Mouse (Mus musculus) spleen, adult 12 weeks (tissue): ENCODE results near the gene Rrp1b.
A peak's percentile ranks its signal among the peaks of the same experiment; 100 is the strongest.

Experiments
- DNase-seq: peaks from one replicate; pipeline ENCODE4 v3.0.0; 2022; ENCODE audit warnings: low spot score

Gene Rrp1b

DNA sequence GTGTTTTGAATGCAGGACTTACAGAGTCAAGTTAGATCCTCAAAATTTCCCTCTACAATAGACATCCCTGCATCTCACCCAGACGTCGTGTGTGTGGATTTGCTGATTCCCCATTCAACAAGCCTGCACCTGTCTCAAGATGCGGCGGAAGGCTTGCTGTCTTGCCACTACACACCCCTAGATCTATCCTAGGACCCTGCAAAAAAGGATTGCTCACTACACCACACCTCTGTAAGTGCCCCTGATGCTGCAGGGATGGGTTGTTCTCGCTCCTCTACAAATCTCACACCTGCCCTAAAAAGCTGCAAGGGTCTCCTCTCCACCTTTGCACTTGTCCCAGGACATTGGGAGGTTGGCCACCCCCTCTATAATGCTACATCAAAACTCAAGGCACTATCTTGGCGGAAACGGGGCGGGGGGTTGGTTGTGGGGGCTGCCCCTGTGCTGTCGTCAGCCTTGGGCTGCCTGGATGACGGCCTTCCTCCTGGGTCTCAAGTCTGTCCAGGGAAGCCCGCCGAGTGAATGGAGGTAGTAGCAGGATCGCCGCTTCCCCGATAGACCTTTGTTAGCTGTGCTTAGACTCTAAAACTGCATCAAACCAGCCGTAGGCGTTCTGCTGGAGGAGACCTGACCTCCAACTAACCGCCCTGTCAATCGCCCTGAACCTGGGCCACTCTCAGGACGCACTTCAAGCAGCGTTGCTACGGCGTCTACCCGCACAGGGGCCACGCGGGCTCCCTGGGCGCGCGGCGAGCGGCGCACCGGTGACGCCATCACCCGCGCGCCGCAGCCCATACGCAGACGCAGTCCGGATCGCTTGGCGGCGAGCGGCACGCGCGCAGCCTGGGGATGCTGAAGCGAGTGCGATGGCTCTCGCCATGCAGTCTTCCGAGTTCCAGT lies at the start of gene Rrp1b, which contains the start of gene Hsf2bp:
Rrp1b (plus strand) TSS at position 492 of the 900 bp plus-strand sequence.
Hsf2bp (minus strand) TSS at position 741 of the 900 bp plus-strand sequence.
- DNase-seq = peak; percentile 41

DNA sequence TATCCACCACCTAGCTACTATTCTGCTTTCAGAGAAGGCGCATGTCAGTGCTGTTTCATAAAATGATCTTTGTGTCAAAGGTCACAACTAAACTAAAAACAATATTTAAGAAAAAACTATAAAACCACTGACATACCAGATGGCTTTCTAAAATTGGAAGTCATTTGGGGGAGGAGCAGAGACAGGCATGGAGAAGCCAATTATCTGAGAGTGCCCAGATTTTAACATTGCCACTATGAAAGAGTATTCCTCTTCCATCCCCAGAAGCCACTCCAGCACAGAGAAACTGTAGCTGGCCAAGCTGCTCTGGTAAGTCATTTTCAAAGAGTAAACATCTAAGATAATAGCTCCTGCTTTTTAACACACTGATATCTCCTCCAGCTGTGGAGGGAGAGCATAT lies 49.0 kb upstream of the Rrp1b start:
- no peak for DNase-seq

DNA sequence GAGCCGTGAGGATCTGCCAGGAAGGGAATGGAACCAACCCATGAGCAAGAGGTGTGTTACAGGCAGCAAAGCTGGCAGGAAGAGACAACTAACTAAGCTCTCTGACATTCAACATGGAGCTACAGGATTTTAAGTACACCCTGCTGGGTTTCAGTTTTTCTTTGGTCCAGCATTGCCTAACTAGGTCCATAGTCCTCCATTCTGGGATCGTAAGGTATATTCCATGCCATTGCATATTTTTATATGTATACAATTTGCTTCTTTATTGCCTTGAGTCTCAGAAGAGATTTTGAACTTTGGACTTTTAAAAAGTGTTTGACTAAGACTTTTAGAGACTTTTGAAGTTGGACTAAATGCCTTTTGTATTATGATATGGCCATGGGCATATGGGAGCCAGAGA lies 46.9 kb upstream of the Rrp1b start:
- DNase-seq = no peak

DNA sequence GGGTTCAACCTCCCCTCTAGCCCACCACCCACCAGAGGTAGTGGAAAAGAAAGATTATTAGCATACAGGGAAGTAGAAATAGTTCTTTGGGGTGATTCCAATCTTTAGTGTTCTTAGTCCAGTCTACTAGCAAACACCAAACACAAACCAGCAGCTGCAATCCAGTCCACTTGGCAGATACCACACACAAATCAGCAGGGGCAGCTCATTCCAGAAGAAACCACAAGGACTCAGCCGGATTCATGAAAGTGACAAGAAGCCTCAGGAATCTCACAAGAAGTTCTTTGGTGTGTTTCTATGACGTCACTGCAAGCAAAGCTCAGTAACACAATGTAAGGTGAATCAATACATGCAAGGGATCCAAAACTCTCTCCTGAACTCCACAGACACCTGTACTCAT lies 43.9 kb upstream of the Rrp1b start:
- DNase-seq = no peak

DNA sequence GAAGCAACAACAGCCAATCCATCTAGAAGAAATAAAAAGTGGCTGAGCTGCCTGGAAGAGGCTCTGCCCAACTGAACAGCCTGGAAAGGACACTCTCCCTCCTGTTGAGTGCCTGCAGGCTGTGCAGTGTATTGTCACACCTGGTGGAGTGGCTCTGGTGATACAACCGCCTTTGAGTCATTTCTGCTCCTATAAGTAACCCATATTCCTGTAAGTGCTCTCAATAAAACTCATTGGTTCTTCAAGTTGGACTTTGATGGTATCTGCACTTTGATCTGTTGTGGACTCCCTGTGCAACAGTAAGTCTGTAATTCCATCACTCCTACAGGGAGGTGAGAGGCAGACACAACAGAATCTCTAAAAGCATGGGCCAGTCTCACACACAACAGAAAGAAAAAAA lies 42.5 kb upstream of the Rrp1b start:
- no peak for DNase-seq

DNA sequence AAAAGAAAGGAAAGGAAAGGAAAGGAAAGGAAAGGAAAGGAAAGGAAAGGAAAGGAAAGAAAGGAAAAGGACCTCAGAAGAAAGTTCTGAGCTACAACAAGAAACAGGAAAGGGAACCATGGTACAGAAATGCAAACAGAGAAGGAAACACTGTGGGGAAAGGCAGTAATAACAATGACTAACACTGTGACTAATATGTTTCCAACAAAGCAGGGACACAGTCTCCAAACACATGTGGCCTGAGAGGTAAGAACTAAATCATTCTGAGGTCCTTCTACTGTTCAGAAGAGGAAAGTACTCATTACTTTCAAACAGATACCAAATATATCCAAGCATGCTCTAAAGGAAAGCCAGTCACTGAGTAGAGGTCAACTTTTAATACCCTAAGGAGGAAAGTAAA lies 41.8 kb upstream of the Rrp1b start:
- DNase-seq = no peak

DNA sequence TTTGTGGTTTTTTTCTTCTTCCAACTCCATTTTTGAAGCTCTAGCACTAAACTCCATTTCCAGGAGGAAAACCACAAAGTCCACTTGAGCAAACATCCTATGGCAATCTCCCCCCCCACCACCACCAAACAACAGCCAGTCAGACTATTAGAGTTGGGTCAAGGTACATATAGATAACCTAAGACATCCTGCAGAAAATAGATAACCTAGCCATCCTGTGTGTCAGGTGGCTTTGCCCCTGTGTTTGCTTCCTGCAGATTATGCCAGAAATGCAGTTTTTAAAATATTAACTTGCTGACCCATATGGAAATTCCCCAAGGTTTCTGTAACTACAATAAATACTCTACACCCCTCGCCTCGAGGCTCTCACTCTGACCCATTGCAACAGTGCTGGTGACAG lies 40.1 kb upstream of the Rrp1b start:
- no peak for DNase-seq

DNA sequence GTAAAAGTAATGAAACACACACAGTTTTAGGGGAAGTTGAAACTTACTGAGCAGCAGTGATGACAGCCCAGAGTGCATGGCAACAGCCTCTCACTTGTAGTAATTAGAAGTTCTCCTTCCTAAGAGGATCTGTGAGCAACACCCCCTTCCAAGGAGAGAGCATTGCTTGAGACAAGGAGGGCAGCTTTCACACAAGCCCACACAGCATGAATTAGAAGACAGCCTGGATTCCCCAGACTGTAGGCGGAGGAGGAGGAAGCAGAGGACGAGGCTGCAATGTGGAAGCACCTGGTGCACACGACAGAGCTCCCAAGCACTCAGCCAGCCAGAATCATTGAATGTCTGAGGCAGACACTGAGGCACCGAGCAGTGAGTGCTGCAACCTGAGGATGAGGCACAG lies 39.6 kb upstream of the Rrp1b start:
- DNase-seq = no peak

DNA sequence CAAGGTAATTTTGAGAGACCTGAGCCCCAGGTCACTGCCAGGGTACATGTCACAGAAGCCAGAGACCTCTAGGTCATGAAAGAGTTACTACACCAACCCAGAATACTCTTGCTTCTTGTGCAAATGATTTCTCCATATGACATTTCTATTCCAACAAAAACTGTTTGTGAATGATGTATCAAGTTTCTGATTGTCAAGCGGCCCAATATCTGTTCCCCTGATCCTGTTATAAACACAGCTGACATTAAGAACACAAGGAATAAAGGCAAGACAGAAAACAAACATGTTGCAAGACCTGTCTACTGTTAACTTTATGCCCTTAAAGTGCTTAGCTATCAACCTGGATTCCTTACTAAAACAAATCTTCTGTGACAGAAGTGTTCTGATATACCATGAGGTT lies 37.5 kb upstream of the Rrp1b start:
- DNase-seq = no peak

DNA sequence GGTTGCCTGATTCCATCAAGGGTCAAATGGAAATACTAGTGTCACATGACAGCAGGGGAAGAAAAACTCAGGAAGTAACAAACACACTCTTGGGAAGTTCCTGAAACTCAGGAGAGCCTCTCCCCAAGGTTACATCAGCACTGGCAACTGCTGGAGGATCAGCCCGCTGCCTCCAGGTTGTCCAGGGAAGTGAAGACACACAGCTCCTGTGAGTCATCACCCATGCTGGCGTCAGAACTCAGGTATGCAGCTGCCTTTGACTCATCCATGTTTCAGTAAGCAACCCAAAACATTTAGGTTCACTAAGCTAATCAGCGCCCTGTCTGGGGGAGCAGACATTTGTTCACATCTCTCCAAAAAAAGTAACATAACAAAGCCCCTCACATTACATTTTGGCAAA lies 32.6 kb upstream of the Rrp1b start:
- no peak for DNase-seq

DNA sequence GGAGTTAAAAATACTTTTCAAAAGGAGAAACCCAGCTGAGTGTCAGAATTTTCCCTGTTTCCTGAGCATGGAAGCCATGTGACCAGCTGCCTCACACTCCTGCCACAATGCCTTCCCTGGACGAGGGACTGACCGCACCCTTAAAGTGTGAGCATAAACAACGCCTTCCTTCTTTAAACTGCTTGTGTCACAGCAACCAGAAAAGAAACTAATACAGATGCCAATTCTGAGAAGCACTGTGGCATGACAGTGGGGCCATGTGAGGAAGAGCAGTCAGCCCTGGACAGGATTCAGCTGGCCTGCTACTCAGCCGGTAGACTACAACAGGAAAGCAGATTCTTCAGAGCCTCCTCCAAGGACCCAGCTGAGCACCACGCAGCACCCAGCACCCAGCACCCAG lies 29.1 kb upstream of the Rrp1b start:
- DNase-seq = no peak

DNA sequence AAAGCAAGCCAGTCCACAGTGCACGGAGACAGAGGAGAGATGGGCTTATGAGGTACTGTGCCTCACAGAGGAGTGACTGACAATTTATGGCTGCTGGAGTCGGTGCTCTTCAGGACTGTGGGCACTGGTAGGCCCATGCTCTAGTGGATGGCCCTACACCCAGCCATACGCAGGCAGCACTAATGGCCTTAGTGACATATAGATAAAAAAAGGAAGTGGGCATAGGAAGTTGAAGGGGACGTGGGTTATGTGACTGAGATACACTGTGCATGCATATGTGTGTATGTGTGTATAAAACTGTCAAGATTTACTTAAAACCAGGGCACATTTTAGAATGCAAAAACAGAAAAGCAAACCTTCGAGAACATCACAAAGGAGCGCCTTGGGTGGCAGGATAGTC lies 24.2 kb upstream of the Rrp1b start:
- DNase-seq = no peak

DNA sequence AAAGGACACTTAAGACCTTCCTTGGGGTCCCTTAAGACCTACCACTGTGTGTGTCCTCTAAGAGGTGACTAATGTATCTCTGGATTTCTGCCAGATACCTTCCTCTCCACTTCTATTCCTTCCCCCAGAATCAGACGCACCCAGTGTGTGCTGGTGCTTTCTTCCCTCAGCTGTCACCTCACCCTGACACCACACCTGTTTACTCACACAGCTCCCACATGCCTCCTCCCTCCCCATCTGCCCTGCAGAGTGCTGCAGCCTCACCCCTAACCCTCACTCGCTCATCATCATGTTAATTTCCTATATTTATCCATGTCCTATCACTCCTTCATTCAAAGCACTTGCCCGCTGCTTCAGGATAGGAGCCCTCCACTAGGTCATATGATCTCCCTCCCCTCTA lies 23.6 kb upstream of the Rrp1b start:
- no peak for DNase-seq

DNA sequence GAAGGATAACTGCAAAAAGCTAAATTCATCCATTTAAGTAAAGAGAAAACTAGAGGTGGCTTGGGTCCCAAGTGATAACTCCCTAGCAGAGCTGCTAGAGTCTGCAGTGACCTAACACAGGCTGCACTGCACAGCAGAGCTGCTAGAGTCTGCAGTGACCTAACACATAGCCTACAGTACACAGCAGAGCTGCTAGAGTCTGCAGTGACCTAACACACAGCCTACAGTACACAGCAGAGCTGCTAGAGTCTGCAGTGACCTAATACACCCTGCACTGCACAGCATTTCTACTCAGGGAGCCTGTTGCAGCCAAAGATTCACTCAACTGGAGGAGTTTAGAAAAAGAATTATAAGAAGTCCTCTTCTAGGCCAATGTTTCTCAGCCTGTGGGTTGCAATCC lies 22.2 kb upstream of the Rrp1b start:
- no peak for DNase-seq

DNA sequence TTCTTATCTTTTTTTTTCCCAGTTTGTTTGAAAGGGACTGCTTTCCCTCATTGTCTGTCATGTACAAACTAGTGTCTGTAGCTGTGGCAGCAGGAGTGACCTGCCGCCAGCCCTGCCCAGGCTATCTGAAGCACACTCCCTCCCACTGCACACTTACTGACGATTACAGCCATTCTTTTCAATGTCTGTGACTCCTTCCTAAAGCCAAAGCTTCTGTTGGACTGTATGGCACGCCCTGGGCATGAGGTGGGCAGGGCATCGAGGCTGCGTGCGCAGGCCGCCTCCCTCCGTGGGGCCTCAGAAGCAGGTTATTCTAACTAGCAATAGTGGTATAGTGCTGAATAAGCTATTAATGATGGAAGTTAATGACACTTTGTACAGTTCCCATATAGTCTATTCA lies 19.4 kb upstream of the Rrp1b start:
- DNase-seq = no peak

DNA sequence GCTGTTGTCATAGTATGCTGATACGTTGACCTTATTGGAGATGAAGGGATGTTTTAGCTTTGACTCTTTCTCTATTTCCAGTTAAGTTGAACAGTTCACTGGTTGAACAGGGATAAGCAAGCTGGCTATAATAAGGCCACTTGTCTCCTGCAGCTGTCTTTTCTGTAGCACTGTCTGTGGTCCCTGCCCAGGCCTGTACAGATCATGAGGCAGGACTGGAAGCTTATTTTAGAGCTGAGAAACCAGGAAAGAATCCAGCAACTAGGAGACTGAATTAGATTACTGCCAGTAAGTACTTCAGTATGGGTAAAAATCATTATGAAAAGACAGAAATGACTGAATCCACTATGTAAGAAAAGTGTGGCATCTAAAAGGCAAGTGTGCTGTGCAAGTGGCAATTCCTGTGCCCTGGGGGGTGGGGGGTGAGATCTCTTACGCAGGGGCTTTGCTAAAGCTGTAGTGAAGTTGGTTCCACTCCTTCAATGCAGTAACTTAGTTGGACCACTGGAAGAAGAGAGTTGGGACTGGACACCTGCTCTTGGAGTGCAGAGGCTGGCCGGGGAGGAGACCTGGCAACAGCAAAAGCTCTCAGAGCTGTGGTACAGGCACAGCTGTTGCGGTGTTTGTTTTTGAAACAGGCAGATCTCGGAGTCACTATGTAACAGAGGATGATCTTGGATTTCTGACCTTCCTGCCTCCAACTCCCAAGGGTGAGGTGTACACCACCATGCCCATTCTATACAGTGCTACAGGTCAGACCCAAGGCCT lies 17.6 kb upstream of the Rrp1b start:
- DNase-seq = no peak

DNA sequence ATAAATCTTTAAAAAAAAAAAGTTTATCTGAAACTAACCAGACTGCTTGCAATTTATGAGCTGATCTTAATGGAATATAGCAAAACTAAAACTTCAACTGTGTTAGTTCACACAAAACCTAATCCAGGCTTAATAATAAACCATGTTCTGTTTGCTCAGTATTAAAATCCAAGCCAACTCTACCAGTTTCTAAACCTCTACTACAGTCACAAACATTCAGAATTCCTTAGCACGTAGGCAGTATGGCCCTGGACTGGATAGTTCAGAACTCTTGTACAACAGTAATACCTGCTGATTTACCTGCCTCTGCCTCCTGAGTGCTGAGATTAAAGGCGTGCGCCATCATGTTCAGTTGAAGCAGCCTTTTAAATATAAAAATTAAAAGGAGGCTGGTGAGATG lies 13.9 kb upstream of the Rrp1b start:
- no peak for DNase-seq

DNA sequence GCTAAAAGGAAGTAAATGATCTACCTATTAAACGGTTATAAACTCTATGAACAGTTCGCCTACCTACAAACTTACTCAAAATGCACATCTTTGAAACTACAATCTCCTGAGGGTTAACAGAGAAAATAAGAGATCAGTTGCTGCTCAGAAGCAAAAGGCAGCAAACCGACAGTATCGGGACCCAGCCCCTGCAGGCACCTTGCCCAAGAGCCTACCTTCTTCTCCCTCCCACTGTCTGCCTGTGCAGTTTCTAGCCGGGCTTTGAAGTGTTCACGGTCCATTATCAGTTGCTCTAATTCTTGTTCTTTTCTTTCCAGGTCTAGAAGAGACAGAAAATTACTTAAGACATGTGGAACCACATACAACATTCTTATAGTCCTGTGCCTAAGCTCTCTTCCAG lies 13.3 kb upstream of the Rrp1b start:
- DNase-seq = no peak

DNA sequence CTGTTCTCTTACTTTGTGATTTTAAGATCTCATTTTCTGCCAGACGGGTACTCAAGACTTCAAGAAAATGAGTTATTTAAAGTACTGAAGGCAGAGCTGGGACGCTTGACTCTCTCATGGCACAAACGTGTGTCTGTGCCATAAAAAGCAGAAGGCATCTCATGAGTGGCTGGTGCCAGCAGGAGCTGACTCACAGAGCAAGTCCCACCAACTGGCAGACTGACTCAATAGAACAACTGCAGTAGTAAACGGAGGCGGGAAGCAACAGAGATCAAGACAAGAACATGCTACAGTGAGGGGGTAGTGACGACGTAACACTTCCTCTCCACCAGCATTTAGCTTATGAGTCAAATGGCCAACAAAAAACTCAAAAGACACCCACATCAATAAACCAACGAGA lies 12.8 kb upstream of the Rrp1b start:
- DNase-seq = no peak

DNA sequence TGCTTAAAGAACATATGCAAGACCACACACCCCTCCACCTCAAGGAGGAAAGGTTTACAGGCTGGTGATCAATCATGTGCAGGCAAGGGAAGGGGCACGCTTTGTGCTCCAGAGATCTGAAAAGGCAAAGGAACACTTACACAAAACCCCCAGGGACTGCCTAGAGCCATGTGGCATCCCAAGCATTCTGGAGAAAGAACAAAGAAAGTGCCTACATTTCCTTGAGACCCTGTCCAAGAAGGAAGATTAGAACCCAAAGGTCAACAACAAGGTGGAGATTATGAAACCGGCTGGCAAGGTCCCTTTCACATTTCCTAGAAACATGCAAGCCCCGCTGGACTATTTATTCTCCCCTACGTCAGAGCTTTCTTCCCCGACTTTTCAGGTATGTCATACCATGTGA lies 11.2 kb upstream of the Rrp1b start:
- DNase-seq = no peak

DNA sequence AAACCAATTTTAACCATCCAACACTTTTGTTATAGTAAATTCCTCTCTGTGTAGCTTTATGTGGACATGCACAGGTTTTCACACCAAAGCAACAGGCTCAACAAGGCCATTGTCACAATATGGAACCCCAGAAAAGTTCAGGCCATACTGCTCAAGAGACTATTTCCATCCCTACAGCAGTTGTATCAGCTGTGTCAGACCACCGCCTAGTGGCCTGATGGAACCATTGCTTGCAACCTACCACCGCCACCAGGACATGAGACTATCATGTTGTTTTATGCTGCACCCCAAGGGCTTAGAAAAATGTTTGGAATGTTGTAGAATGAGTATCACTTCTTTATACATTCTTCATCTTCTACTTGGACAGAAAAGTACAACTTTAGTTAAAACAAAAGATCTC lies 10.5 kb upstream of the Rrp1b start:
- peak; percentile 14 for DNase-seq

DNA sequence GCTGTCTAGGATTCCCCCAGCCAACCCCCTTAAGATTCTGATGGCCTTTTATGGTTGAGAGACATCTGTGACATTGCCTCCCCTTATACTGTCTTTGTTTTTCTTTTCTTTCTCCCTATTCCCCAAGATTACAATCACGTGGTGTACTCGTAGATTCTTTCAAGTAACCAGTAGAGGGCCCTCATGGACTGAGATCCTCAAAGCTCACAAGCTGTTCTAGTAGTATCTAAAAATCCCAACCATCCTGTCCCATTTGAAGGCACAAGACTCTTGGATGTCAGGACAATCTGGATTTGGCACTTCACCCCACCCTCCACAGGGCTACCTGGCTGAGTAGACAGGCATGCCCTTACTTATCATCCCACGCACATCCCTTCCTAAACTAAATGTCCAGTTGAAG lies 8.2 kb upstream of the Rrp1b start:
- DNase-seq = no peak

DNA sequence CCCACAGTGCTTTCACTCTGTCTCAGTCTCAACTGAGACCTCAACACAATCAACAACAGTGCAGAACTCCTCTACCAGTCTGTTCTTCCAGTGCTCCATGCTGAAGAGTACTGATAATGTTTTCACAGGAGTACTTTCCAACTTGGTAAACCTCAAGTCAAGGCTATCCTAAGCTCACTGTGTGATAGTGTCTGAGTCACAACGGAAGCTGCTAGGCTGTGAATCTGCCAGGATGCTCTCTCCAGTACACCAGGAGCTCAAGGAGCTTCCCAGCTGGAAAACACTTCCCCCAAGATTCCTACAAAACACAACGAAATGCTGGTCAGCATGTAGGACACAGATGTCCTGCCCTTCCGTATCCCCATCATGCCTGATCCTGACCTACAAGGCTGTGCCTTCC lies 7.6 kb upstream of the Rrp1b start:
- no peak for DNase-seq

DNA sequence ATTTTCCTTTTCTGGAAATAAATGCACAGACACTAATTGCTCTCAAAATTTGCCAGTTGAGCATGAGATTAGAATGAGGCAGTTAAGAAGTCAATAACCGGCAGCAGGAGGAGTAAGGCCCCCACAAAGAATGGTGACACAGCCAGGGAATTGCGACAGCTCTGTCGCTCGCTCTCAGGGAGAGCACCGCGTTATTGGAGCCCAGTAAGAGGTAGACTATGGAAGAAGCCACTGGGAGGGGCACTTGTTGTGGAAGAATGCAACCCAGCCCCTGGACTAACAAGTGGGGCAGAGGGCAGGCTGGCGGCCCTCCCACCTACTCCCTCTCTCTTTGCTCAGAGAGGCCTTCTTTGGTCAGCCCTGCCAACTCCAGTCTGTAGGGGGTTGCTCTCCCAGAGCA lies 4.2 kb upstream of the Rrp1b start:
- DNase-seq = no peak
